Mouse (Mus musculus) 416B (cell line): Measurements from ENCODE around the gene Dbx2.

Experiments
- DNase-seq: peaks from one replicate; pipeline ENCODE4 v3.0.0; 2011; ENCODE audit warnings: low read depth

The Dbx2 gene

GRCm38 (mm10) chr15:95622797-95623196, 33.0 kb downstream of the Dbx2 start:
- DNase-seq: no peak

GRCm38 (mm10) chr15:95612600-95612999, 43.2 kb downstream of the Dbx2 start:
- no peak for DNase-seq

DNA sequence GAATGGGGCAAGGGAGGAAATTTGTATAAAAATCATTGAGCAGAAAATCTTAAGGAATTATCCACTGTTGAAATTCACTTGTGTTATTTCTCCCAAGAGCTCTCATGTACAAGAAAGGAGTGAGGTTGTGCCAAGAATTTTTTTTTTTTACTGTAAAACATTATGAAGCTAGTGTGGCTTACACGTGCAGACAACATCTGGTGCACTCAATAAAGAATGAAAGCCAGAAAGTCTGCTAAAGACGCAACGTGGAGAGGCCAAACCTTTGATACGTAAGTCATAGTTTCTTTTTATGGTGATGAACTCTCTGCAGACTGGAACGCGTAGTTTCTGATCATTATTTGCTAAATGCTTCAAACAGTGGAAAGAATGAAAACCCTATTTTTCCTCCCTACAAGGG, 54.6 kb downstream of the Dbx2 start:
- DNase-seq: no peak

GRCm38 (mm10) chr15:95598630-95599029, 57.1 kb downstream of the Dbx2 start:
- peak; percentile 19 for DNase-seq

DNA sequence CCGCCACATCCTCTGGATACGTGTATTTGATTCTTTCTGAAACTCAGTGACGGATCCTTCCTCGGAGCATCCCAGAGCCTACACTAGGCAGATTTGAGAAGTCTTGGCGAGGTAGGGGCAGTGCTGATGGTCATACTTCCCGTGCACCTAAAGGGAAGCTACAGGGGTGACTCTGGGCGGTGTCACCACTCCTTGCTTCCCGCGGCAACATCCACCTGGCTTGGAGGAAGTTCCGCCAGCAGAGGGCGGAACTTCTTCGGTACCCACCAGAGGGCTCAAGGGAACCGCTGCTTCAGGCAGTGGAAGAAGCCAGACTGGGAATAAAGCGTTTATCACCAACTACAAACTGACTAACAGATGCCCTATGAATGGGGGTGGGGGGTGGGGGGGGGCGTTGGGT, 68.9 kb downstream of the Dbx2 start:
- DNase-seq: no peak

- no peak for DNase-seq
These were observed 70.9 kb downstream of the Dbx2 start for GRCm38 (mm10) chr15:95584891-95585290.

- DNase-seq: peak; percentile 54
These were observed 81.1 kb downstream of the Dbx2 start for GRCm38 (mm10) chr15:95574661-95575060.
